Mouse (Mus musculus) midbrain, embryonic 14.5 days (tissue): ENCODE results near the gene Ppa1. TPM values are rescaled to one million over a fixed set of nuclear protein-coding genes. Genes with fewer than 3 reads are reported as not detected.
"Not testable (repeated sequence)": the region's sequence is repeated elsewhere in the genome, so short reads cannot be mapped to it uniquely, and the experiment has no call there.

Source experiments
- ATAC-seq: fragments of 200-750 bp; cut with Nextera tagmentation; 2 replicates; pipeline ENCODE4 v1.8.0; 2017; ENCODE audit warnings: moderate number of reproducible peaks, moderate library complexity; ENCODE audit not compliant: low FRiP score, low TSS enrichment
- DNase-seq: peaks from one replicate; pipeline ENCODE4 v3.0.0-alpha.2; 2015
- H3K27ac ChIP-seq: fragments of 300-500 bp; sonication (generic); replicated peaks from 2 replicates; pipeline ENCODE4 v1.5.1; 2014; ENCODE audit warnings: mild to moderate bottlenecking, low read depth, low read length, moderate library complexity
- H3K27me3 ChIP-seq: fragments of 300-500 bp; sonication (generic); 2 replicates; pipeline ENCODE4 v1.6.1; 2014; ENCODE audit warnings: low read length, control low read depth, mixed read lengths; ENCODE audit not compliant: control insufficient read depth, insufficient read depth
- H3K36me3 ChIP-seq: fragments of 300-500 bp; sonication (generic); 2 replicates; pipeline ENCODE4 v1.6.1; 2014; ENCODE audit warnings: low read length, control low read depth; ENCODE audit not compliant: control insufficient read depth, insufficient read depth
- H3K4me1 ChIP-seq: fragments of 300-500 bp; sonication (generic); 2 replicates; pipeline ENCODE4 v1.6.1; 2014; ENCODE audit warnings: mild to moderate bottlenecking, antibody characterized with exemption, low read length, control low read depth; ENCODE audit not compliant: control insufficient read depth, insufficient read depth
- H3K4me2 ChIP-seq: fragments of 300-500 bp; sonication (generic); 2 replicates; pipeline ENCODE4 v1.6.1; 2014; ENCODE audit warnings: mild to moderate bottlenecking, low read length, moderate library complexity
- H3K4me3 ChIP-seq: fragments of 300-500 bp; sonication (generic); replicated peaks from 2 replicates; pipeline ENCODE4 v1.5.1; 2014; ENCODE audit warnings: low read depth, low read length
- H3K9ac ChIP-seq: fragments of 300-500 bp; sonication (generic); replicated peaks from 2 replicates; pipeline ENCODE4 v1.6.1; 2014; ENCODE audit warnings: mild to moderate bottlenecking, low read length, moderate library complexity
- H3K9me3 ChIP-seq: fragments of 300-500 bp; sonication (generic); 2 replicates; pipeline ENCODE4 v1.6.1; 2016; ENCODE audit warnings: low read length, control low read depth, mixed read lengths; ENCODE audit not compliant: control insufficient read depth
- whole genome bisulfite sequencing: fragments of 180-500 bp; shearing (Covaris S2); extraction: QIAGEN DNeasy Blood & Tissue Kit; methylation state at CpG from one replicate; pipeline ENCODE4 v1.1.7; 2014; 5-methylcytosine and 5-hydroxymethylcytosine counted together
- polyA plus RNA-seq: library from polyadenylated mRNA; unstranded; fragments of >200 nt; fragmentation: Nextera tagmentation; extraction: Ambion mirVana; gene quantifications from 2 replicates; pipeline ENCODE4 v1.2.1, GENCODE M21; 2014

Gene Ppa1
- polyA plus RNA-seq = 205 and 216 TPM in 2 replicates

DNA sequence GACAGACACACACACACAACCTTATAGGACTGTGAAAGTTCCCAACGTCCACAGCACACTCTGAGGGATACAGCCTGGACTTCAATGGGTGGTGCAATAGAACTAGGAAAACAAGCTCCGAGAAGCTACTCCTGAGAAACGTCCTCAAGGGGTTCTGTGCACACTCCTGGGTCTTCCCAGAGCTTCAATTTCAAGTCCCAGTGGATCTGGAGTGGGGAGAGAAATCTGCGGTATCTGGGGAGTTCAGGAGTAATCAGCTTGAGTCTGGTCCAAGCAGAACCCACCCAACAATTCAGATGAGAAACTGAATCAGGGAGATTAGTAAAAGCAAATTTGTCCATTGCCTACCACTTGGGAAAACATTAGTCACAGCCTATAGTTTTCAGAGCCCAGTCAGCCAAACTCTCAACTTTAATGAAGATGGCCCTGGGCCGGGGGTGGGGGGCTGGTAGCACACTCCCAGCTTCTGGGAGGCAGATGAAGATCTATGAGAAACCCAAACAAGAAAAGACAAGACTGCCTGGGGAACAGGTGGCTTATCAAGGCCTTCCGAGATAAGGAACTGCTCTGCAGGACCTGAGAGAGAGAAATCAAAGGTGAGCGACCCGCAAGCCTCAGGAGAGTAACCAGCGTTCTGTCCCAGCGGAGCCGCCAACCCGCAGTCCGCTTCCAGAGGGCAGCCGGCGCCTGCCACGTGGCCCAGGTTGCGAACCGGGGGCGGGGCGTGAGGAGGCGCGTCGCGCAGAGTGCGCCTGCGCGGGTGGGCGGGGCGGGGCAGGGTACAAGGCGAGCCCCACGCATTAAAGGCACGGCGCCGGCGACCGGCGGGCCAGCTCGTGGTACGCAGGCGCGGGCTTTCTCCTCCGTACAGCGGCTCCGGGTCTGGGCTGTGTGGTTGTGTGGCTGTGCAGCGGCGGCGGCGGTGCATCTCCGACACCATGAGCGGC, at the start of gene Ppa1:
Gene Ppa1 (plus strand): TSS at position 763 of the 947 bp plus-strand sequence.
- 4% methylated on average over 43 of the region's 50 CpGs for WGBS
- Histone ChIP-seq H3K27ac (peak within 1 kb of the TSS; percentile 86), H3K4me2 (peak within 1 kb of the TSS; percentile 94), H3K9ac (peak within 1 kb of the TSS; percentile 84), H3K36me3 (peaks cover 7% of the 10 kb centered on the region; the same call in 1 of the 2 replicates), H3K27me3 (no peaks in the 10 kb centered on the region), H3K4me1 (peaks cover 7% of the 10 kb centered on the region), H3K4me3 (peak within 1 kb of the TSS; percentile 75), H3K9me3 (no peaks in the 10 kb centered on the region)
- peak; percentile 97 for DNase-seq
- peak; percentile 97 for ATAC-seq

DNA sequence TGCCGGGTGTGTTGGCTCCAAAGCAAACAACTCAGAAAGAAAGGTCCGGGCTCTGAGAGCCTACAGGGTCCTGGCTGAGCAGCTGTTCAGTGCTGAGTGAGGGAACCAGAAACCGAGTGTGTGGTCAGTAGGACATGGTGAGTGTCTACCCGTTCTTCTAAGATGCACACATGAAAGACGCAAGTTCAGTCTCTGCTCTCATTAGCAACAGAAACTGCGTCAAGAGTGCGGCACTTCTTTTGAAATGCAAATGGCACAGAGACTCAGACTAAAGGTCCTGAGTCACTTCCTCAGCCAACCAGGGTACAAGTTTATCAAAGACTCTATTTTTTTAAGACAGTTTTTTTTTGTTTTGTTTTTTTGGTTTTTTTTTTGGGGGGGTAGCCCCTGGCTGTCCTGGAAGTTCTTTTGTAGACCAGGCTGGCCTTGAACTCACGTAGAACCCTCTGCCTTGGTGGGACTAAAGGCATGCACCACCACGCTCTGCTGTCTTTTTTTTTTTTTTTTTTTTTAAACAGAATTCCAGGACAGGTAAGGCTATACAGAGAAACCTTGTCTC, 48.7 kb upstream of the Ppa1 start:
- Histone ChIP-seq H3K27me3 (peaks cover 11% of the 10 kb centered on the region; the same call in 1 of the 2 replicates), H3K4me1 (peaks cover 6% of the 10 kb centered on the region; the same call in 1 of the 2 replicates), H3K9me3 (no peaks in the 10 kb centered on the region), H3K4me2 (no peak overlapping the region), H3K36me3 (no peaks in the 10 kb centered on the region), H3K4me3 (no peak overlapping the region), H3K27ac (no peak overlapping the region), H3K9ac (no peak overlapping the region)
- 38% methylated on average over 9 of the region's 9 CpGs for WGBS
- DNase-seq (no peak), ATAC-seq (no peak)

DNA sequence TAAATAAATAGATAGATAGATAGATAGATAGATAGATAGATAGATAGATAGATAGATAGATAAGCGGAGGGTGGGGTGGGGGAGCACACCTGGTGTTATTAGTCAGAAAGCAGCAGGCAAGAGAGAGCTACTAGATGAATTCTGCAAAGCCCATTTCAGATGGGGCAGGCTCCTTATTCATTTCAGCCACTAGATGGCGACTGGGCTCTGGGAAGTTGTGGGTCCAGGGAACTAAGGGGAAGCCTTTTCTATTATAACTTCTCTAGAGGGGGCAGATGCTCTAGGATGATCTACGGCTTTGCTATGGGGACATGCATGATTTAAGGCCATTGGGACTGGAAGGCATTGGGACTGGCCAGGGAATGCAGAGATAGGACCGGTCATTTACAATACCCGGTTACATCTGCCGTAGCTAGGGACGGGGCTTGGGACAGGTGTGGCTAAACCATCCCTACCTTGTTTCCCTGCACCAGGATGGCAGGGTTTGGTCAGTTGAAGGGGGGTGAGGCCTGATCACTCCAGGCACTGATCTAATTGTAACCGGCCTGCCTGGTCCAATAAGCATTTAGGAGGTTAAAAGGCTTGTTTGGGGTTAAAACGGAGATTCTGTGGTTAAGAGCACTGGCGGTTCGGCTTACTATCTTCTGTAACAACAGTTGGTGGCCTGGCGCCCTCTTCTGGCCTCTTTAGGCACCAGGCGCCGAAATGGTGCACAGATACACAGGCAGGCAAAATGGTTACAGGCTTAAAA, 45.9 kb upstream of the Ppa1 start:
- DNase-seq (peak; percentile 89), ATAC-seq (peak; percentile 24; the same call in 1 of the 2 replicates)
- Histone ChIP-seq H3K4me3 (no peak overlapping the region), H3K27ac (no peak overlapping the region), H3K27me3 (no peaks in the 10 kb centered on the region), H3K9ac (no peak overlapping the region), H3K4me1 (no peaks in the 10 kb centered on the region), H3K9me3 (no peaks in the 10 kb centered on the region), H3K4me2 (0 out of 2 replicates have a peak overlapping the region, but pooled peaks have one; percentile 7), H3K36me3 (no peaks in the 10 kb centered on the region)
- 15% methylated on average over 14 of the region's 14 CpGs for WGBS

DNA sequence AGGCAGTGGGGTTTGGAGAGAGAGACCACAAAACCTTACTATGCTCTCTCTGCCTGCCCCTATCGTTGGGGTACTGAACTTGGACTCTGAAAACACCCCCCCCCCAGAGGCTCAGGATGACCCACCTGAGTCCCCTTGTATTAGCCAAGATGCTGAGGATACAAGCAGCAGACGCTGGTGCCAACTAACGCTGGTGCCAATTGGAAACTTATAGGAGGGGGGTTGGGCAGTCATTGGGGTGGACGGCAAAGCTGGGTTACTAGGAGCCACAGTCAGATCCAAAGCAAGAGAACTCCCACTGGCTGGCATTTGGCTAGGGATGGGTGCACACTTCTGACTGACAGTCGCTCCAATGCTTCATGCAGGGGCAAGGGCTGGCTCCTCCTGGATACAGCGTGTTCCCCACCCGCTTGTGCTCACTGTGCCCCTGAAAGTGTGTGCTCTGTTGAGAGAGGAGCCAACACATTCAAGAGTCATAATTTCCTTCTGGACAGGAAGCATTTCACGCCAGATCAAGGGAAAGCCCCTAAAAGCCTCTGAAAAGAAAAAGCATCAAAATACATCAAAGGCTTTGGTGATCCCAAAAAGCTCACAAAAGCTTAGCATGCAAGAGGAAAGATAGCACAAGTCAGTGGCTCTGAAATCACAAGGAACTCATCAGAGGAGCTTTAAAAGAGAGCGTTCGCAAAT, 43.8 kb upstream of the Ppa1 start:
- Histone ChIP-seq H3K9me3 (no peaks in the 10 kb centered on the region), H3K4me3 (no peak overlapping the region), H3K4me2 (no peak overlapping the region), H3K4me1 (no peaks in the 10 kb centered on the region), H3K27ac (no peak overlapping the region), H3K9ac (no peak overlapping the region), H3K36me3 (no peaks in the 10 kb centered on the region), H3K27me3 (no peaks in the 10 kb centered on the region)
- DNase-seq (no peak), ATAC-seq (no peak)
- WGBS = 68% methylated on average over 10 of the region's 10 CpGs

DNA sequence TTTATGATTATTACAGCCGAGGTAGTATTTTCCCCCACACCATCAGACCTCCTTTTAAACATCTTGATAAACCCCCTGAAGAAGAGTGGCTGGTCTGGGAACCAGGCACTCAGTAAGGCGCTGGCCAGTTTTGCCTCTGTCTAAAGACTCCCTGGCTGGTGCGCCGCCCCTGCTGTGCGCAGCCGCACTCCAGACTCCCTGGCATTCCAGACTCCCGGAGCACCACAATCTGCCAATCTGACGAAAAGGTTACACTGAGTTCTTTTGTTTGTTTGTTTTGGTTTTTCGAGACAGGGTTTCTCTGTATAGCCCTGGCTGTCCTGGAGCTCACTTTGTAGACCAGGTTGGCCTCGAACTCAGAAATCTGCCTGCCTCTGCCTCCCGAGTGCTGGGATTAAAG, 43.0 kb upstream of the Ppa1 start:
- not testable (repeated sequence) for DNase-seq, H3K27ac ChIP-seq, H3K36me3 ChIP-seq, H3K4me3 ChIP-seq, H3K4me1 ChIP-seq, ATAC-seq, H3K4me2 ChIP-seq, H3K9me3 ChIP-seq, H3K27me3 ChIP-seq, H3K9ac ChIP-seq
- 75% methylated on average over 11 of the region's 11 CpGs for WGBS

DNA sequence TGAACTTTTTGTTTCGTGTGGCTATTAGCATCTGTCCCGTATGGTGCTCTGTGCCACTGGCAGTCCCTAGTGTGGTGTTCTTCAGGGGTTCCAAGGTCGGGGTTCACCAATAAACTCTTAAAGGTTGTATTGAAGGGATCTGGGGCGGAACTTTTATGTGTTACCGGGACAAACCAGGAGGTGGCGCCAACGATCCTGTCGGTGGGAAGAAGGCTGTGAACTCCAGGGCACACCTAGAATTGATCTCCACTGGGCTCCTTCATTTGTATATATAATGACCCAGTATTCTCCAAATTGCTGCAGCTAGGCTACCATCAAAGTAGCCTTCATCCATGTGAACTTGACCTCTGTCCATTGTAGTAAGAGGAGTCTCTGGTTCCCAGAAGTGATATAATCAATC, 42.5 kb upstream of the Ppa1 start:
- Histone ChIP-seq H3K9ac (no peak overlapping the region), H3K27me3 (no peaks in the 10 kb centered on the region), H3K4me2 (no peak overlapping the region), H3K4me1 (no peaks in the 10 kb centered on the region), H3K4me3 (no peak overlapping the region), H3K27ac (no peak overlapping the region), H3K9me3 (no peaks in the 10 kb centered on the region), H3K36me3 (no peaks in the 10 kb centered on the region)
- peak; percentile 80 for DNase-seq
- ATAC-seq = no peak
- 17% methylated on average over 8 of the region's 8 CpGs for WGBS

DNA sequence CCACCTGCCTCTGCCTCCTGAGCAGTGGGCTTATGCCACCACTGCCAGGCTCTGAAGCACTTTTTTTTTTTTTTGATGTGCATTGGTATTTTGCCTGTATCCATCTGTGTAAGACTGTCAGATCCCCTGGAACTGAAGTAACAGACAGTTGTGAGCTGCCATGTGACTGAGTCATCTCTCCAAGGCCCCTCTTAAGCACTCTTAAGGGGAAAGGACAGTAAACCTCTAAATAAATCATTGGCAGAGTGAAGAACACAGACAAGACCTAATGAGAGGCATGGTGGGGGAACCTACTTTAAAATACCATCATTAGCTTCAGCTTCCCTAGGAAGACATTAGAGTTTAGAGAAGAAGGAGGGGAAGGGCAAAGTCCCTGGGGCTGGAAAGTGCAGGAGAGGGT, 40.1 kb upstream of the Ppa1 start:
- H3K9ac ChIP-seq = no peak overlapping the region
- H3K27me3 ChIP-seq = no peaks in the 10 kb centered on the region
- H3K27ac ChIP-seq = no peak overlapping the region
- DNase-seq (no peak), ATAC-seq (no peak)
- H3K36me3 ChIP-seq = no peaks in the 10 kb centered on the region
- no peaks in the 10 kb centered on the region for H3K4me1 ChIP-seq
- no peaks in the 10 kb centered on the region for H3K9me3 ChIP-seq
- no peak overlapping the region for H3K4me3 ChIP-seq
- H3K4me2 ChIP-seq = no peak overlapping the region

DNA sequence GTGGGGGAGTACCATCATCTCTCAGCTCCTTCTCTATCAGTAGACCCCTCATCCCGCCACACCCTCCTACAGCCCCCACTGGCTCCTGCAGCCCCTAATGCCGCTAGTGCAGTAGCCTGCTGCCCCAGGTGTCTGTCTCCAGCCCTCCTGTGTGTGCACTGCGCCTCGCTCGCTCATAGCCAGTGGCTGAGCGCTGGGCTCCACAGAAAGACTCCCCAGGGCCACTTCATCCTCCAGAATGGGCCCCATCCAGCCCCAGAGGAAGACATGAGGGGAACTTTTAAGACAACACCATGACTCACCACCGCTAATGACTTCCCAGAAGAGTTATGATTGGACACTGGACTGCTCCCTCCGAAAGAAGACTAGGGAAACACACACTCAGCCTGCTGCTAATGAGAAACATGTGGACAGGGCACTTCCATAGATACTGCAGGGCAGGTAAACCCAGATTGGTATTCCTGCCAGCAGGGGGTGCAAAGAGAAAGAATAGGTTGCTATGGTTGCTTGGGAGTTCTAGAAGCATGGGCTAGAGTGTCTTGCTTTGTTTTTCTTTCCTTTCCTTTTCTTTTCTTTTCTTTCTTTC, 37.6 kb upstream of the Ppa1 start:
- Histone ChIP-seq H3K27ac (no peak overlapping the region), H3K9ac (no peak overlapping the region), H3K9me3 (no peaks in the 10 kb centered on the region), H3K4me3 (no peak overlapping the region), H3K4me2 (no peak overlapping the region), H3K36me3 (no peaks in the 10 kb centered on the region), H3K4me1 (no peaks in the 10 kb centered on the region), H3K27me3 (no peaks in the 10 kb centered on the region)
- ATAC-seq = no peak
- 78% methylated on average over 8 of the region's 8 CpGs for WGBS
- DNase-seq = no peak
